Mouse (Mus musculus): ENCODE results near the gene Edc4.

Edc4 gene

DNA sequence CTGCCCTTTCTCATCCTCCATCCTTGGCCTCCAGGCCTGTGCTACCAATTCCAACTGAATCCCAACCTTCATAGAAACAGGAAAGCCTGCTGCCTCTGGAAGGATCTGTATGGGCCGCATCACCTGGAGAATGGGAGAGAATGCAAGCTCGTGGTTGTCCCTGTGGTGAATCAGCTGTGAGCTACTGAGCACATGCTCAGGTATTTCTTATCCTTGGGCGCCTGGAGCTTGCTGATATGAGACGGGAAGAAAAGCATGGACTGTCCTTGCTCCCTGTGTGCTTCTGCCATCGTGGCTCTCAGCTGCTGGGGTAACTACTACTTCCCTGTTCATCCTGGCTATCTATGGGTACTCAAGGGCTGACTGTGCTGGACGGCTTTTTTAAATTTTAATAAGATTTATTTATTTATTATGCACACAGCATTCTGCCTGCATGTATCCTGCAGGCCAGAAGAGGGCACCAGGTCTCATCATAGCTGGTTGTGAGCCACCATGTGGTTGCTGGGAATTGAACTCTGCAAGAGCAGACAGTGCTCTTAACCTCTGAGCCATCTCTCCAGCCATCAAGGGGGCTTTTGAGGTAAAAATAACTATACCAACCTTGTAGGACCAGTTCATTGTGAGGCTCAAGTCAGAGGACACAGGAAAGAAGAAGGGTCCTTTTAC is 14.2 kb upstream of the Edc4 start:
- intact Hi-C loops (cut with DNase I) = no loop called here

DNA sequence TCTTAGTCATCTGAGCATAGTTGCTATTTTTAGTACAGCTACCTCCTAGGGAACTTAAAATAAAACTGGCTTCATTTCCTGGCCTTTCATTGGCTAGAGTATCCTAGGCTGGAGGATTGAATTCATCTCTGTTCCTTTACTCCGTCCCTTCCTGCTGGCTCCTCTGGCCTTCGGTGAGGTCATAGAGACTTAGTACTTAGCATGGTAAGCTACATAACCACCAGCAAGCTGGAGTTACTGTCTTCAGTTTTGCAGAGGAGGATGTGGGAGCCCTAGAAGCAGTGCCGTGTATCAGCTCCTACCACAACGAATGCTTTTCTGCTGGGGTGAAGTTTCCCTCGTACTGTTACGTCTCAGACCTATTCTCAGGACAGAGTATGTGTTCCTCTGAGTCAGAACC is 6.4 kb upstream of the Edc4 start:
- intact Hi-C loops (cut with DNase I) = no loop called here

GRCm38 (mm10) chr8:105889756-105890465 is 9.2 kb downstream of the Edc4 start:
- intact Hi-C loops (cut with DNase I) = no loop called here

GRCm38 (mm10) chr8:105890870-105891269 is 10.2 kb downstream of the Edc4 start:
- intact Hi-C loops (cut with DNase I) = no loop called here

- intact Hi-C loops (cut with DNase I) = loop anchor here (2.0 kb wide), 1 partner anchor 38 kb away; no protein-coding TSS in a partner anchor
These were observed 11.8 kb downstream of the Edc4 start for GRCm38 (mm10) chr8:105892432-105892831.

DNA sequence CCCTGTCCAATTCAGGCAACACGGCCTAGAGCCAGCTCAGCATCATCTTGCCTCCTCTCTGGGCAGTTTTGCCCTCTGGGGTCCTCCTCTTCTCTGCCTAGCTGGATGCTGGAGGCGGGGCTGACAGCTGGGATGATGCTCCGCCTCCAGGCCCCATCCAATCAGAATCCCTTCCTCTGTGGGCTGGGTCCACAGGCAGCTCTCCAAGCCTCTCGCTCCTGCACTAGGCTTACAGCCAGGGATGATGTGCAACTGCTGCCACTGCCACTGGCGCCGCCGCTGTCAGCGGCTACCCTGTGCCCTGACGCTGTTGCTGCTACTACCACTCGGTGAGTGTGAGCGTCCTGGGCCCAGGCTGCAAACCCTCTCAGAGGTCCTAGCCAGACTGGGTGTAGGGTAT is 12.7 kb downstream of the Edc4 start, which contains the start of gene Nrn1l:
Nrn1l (plus strand) TSS at position 229 of the 400 bp plus-strand sequence.
- intact Hi-C loops (cut with DNase I) = loop anchor here (2.0 kb wide), 1 partner anchor 37 kb away; no protein-coding TSS in a partner anchor

DNA sequence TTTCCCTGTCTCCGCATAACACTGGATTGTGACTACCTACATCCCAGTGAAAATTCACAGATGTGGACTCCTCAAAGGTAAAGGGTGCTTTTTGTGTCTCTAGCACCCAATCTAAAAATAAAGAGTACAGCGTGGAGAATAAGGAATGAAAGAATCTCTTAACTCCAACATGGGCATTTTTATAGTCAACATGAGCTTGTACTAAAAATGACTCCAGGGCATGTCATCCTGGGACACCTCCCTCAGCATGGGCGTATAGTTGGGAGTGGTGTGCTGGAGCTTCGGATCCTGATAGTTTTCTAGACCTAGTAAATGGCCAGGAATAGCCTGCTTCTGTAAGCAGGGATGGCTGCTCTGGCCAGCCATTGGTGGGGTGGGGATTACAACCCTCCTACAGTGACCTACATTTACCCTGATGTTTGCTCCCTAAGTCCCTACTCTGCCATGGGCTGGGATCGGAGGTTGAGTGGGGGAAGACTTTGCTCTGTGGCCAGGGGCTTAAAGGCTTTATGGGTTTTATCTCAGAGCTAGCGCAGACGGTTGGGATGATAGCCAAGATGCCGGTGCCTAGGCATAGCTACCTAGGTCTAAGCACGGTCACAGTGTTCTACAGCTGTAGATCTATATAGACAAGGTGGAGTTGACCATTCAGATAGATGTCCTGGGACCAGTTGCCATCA is 17.3 kb downstream of the Edc4 start:
- intact Hi-C loops (cut with DNase I) = loop anchor here (5.0 kb wide), 1 partner anchor 36 kb away; the partner anchor contains the start of gene Nutf2

GRCm38 (mm10) chr8:105900180-105900940 is 19.7 kb downstream of the Edc4 start, which contains the start of gene Pskh1:
Pskh1 (plus strand) TSS chr8:105900441.
- intact Hi-C loops (cut with DNase I) = no loop called here

- intact Hi-C loops (cut with DNase I) = no loop called here
These were observed 20.4 kb downstream of the Edc4 start for GRCm38 (mm10) chr8:105900941-105901616.

DNA sequence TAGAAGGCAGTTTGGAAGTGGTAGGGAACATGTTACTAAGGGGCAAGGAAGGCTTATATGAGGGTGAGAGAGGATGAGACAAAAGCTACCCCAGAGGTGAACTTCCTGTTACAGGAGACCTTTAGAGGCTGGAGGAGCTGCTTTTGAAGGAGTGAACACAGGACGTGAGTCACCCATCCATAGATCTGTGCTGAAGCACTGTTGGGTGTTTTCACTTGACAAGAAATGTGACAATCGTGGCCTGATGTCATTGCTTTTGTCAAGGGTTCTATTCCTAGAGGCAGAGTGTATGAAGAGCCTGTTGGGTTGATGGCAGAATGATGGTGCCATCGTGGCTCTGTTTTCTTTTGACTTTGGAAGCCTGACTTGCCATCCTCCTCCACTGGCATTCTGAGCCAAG is 38.7 kb downstream of the Edc4 start:
- intact Hi-C loops (cut with DNase I) = no loop called here

GRCm38 (mm10) chr8:105925123-105925522 is 44.4 kb downstream of the Edc4 start:
- intact Hi-C loops (cut with DNase I) = no loop called here

- intact Hi-C loops (cut with DNase I) = loop anchor here (2.0 to 5.0 kb wide), 3 partner anchors 38 to 218 kb away; partner anchors contain the start of gene Nrn1l
These were observed 49.9 kb downstream of the Edc4 start for GRCm38 (mm10) chr8:105930602-105931001.

DNA sequence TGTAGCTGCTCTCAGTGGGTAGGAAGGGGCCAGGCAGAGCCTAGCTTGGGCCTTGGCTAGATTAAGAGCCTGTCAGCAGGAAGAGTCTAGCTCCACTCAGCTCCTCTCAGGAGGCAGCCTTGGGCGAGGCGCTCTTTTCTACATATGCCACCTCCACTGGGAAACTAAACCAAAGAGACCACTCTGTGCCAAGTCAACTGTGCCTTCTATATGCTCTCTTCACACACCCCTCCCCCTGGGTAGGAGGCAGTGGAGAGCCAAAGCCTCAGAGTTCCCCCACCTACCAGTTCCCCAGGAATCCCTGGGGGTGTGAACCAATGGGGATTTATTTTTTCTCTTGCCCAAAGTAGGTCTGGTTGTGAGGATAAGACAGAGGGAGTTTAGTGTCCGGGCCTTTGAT is 50.6 kb downstream of the Edc4 start:
- intact Hi-C loops (cut with DNase I) = loop anchor here (2.0 to 5.0 kb wide), 3 partner anchors 38 to 219 kb away; partner anchors contain the start of gene Nrn1l

DNA sequence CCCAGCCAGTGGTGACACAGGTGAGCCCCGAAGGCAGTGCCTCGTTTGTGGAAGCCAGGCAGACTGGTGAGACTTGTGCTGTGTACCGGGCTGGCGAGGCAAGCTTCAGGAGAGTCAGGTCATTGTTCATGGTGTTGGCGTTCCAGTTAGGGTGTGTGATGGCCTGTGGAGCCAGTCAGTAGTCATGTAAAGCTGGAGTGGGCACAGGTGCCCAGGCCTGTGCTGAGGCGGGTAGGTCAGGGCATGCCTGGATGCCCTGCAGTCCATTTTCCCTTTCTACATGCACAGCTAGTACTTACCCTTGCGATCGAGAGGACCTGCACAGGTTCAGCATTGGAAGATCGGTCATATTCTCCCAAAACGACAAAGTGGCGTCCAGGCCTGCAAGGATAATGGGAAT is 51.8 kb downstream of the Edc4 start:
- intact Hi-C loops (cut with DNase I) = loop anchor here (5.0 kb wide), 2 partner anchors 95 to 220 kb away; no protein-coding TSS in a partner anchor

GRCm38 (mm10) chr8:105933762-105934161 is 53.1 kb downstream of the Edc4 start, which contains the start of gene Ctrl:
Ctrl (minus strand) TSS chr8:105933862.
- intact Hi-C loops (cut with DNase I) = loop anchor here (5.0 kb wide), 2 partner anchors 96 to 221 kb away; no protein-coding TSS in a partner anchor

- intact Hi-C loops (cut with DNase I) = no loop called here
These were observed 54.4 kb downstream of the Edc4 start for GRCm38 (mm10) chr8:105935105-105935504.

- intact Hi-C loops (cut with DNase I) = no loop called here
These were observed 55.4 kb downstream of the Edc4 start for GRCm38 (mm10) chr8:105935863-105936603.

- intact Hi-C loops (cut with DNase I) = no loop called here
These were observed 56.3 kb downstream of the Edc4 start for GRCm38 (mm10) chr8:105936866-105937475.
